Mouse (Mus musculus): ENCODE data around the gene Thoc2. TPM values are rescaled to one million over a fixed set of nuclear protein-coding genes. Genes with fewer than 3 reads are reported as not detected.
"Not testable (repeated sequence)": the region's sequence is repeated elsewhere in the genome, so short reads cannot be mapped to it uniquely, and the experiment has no call there.

The Thoc2 gene
- polyA plus RNA-seq (2015; fragmentation: Nextera tagmentation; extraction: Ambion mirVana), result 73.6 and 80.9 TPM in 2 replicates

DNA sequence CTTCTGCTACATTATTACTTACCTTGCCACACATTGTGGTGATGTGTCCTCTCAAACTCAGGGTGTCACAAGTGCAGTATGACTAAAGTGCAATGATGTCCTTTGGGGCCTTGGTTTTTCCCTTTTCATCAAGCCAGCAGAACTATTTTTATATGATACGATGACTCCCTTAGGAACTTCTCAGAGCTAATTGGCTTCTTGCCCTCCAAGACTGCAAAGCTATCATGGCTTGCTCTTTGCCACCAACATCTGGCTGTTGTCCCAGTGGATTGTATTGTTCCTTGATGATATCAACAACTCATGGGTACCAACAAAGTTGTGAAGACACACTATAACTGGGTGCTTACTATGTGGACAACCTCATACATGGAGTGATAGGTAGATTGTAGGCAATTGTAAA, at the start of gene Thoc2:
Gene Thoc2, minus strand, starts transcription at position 101 of the 400 bp plus-strand sequence.
- WGBS, result 93% methylated on average over 1 of the region's 1 CpGs
- Histone ChIP-seq H3K36me3 (no peaks in the 10 kb centered on the region), H3K27me3 (no peaks in the 10 kb centered on the region), H3K4me2 (no peak within 1 kb of the TSS), H3K4me3 (no peak within 1 kb of the TSS), H3K9ac (no peak within 1 kb of the TSS), H3K9me3 (no peaks in the 10 kb centered on the region), H3K4me1 (no peaks in the 10 kb centered on the region), H3K27ac (no peak within 1 kb of the TSS)
- no peak for ATAC-seq (ENCODE audit: borderline replicate concordance, extremely low read depth, low FRiP score, low TSS enrichment)

DNA sequence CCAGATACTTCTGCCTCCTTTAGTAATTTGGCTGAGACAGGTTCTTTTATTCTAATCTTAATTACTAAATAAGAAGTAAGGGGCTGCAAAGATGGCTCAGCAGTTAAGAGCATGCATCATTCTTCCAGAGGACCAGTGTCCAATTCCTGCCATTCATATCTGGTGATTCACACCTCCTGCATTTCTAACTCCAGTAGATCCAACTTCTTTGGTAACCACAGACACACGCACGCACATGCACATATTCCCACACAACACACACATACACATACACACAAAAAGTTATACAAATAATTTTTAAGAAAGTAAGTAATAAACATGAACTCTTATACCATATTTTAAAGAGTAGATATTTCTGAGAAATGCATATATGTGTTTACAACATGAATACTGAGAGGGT, 49.6 kb upstream of the Thoc2 start:
- no peak overlapping the region for H3K9ac ChIP-seq
- H3K4me2 ChIP-seq, result no peak overlapping the region
- H3K36me3 ChIP-seq, result no peaks in the 10 kb centered on the region
- no peak overlapping the region for H3K27ac ChIP-seq
- no peaks in the 10 kb centered on the region for H3K4me1 ChIP-seq
- H3K27me3 ChIP-seq, result no peaks in the 10 kb centered on the region
- no peaks in the 10 kb centered on the region for H3K9me3 ChIP-seq
- ATAC-seq (ENCODE audit: borderline replicate concordance, extremely low read depth, low FRiP score, low TSS enrichment), result no peak
- 88% methylated on average over 2 of the region's 2 CpGs for WGBS
- no peak overlapping the region for H3K4me3 ChIP-seq

DNA sequence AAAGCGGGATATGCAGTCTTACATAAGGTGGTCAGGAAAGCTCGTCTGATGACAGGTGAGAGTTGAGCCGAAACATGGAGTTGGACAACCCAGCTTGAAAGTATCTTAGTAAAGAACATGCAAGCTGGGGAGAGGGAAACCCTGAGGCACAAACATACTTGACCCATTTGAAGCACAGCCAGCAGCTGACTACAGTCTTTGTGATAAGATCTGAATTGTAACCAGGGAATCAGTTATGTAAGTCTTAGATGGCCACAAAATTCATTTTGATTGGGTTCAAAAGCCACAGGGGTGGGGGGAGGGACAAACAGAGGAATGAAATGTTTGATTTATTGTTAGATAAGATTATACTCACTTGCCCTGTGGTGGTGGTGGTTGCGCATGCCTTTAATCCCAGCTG, 48.9 kb upstream of the Thoc2 start:
- ATAC-seq (ENCODE audit: borderline replicate concordance, extremely low read depth, low FRiP score, low TSS enrichment), result no peak
- Histone ChIP-seq H3K4me3 (no peak overlapping the region), H3K27ac (no peak overlapping the region), H3K27me3 (no peaks in the 10 kb centered on the region), H3K36me3 (no peaks in the 10 kb centered on the region), H3K9me3 (no peaks in the 10 kb centered on the region), H3K4me1 (no peaks in the 10 kb centered on the region), H3K9ac (no peak overlapping the region), H3K4me2 (no peak overlapping the region)
- 64% methylated on average over 4 of the region's 4 CpGs for WGBS

DNA sequence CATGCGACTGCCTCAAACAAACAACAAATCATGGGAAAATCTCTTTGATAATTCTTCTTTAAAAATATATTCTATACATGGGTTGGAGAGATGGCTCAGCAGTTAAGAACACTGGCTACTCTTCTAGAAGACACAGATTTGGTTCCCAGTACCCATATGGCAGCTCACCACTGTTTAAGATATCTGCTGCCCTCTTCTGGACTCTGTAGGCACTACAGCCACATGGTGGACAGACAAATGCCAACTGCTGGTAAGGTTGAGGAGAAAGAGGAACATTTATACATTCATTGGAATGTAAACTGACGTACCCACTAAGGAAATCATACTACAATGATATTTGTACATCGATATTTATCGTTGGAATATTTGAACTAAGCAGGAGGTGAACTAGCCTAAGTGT, 36.7 kb upstream of the Thoc2 start:
- WGBS, result 60% methylated on average over 4 of the region's 4 CpGs
- H3K36me3 ChIP-seq, result no peaks in the 10 kb centered on the region

DNA sequence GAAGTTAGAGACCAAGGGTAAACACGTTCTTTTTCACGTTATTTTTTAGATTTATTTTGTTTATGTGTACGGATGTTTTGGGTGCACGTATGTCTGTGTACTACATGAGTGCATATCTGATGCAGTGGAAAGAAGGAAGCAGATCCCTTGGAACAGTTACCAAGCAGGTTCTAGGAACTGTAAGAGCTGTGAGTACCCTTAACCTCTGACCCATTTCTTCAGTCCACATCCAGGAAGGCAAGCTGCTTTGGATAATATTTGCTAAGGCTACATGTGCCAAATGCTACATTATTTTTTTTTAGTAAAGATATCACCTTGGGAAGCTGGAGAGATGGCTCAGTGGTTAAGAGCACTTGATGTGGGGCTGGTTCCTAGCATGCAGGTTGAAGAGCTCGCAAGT, 21.4 kb upstream of the Thoc2 start:
- Histone ChIP-seq H3K4me3 (no peak overlapping the region), H3K36me3 (no peaks in the 10 kb centered on the region), H3K4me1 (no peaks in the 10 kb centered on the region), H3K4me2 (no peak overlapping the region), H3K9ac (no peak overlapping the region), H3K9me3 (no peaks in the 10 kb centered on the region), H3K27me3 (no peaks in the 10 kb centered on the region), H3K27ac (no peak overlapping the region)
- 68% methylated on average over 5 of the region's 5 CpGs for WGBS
- no peak for ATAC-seq (ENCODE audit: borderline replicate concordance, extremely low read depth, low FRiP score, low TSS enrichment)

More for the DNA sequence above, 36.7 kb upstream of the Thoc2 start:
- no peak overlapping the region for H3K27ac ChIP-seq
- H3K4me2 ChIP-seq, result no peak overlapping the region
- H3K4me3 ChIP-seq, result no peak overlapping the region
- no peaks in the 10 kb centered on the region for H3K4me1 ChIP-seq
- H3K9me3 ChIP-seq, result no peaks in the 10 kb centered on the region
- ATAC-seq (ENCODE audit: borderline replicate concordance, extremely low read depth, low FRiP score, low TSS enrichment), result no peak
- H3K27me3 ChIP-seq, result no peaks in the 10 kb centered on the region
- H3K9ac ChIP-seq, result no peak overlapping the region

DNA sequence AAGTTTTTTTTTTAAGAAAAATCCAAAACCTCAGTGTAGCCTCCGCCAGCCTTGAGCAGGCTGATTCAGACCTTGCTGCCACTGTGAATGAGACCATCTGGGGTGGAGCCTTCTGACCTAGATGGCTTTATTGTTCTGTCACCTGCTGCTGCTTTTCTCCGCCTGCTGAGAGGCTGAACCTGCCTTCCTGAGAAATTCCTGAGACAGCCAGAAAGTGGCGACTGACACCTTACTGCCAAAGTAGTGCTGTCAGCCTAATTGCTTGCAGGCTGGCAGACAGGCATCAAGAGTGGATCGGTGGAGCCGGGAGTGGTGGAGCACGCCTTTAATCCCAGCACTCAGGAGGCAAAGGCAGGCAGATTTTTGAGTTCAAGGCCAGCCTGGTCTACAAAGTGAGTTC, 11.3 kb upstream of the Thoc2 start:
- H3K4me1 ChIP-seq; H3K9ac ChIP-seq; H3K27ac ChIP-seq; H3K4me3 ChIP-seq; H3K9me3 ChIP-seq; H3K4me2 ChIP-seq; ATAC-seq (ENCODE audit: borderline replicate concordance, extremely low read depth, low FRiP score, low TSS enrichment); H3K36me3 ChIP-seq; H3K27me3 ChIP-seq: not testable (repeated sequence)
- WGBS, result 42% methylated on average over 6 of the region's 6 CpGs

DNA sequence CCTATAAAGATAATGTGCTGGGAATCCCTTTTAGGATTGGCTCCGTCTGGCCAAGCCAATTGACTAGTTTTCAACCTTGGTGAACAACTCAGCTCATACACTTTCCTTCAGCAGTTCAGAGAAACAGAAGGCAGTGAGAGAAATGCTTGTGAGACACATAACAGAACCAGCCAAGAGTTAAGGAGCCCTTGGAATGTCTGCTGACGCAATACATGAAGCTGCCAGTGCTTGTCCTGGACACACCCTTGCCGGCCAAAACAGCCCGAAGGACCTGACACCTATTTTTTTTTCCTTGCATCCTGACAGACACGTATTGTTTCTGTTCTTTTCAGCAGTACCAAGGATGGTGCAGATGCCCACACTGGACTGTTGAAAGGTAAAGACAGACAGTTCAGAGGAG, 4.2 kb upstream of the Thoc2 start:
- H3K9ac ChIP-seq, result no peak overlapping the region
- H3K27ac ChIP-seq, result no peak overlapping the region
- ATAC-seq (ENCODE audit: borderline replicate concordance, extremely low read depth, low FRiP score, low TSS enrichment), result no peak
- H3K36me3 ChIP-seq, result no peaks in the 10 kb centered on the region
- no peak overlapping the region for H3K4me2 ChIP-seq
- H3K4me3 ChIP-seq, result no peak overlapping the region
- no peaks in the 10 kb centered on the region for H3K9me3 ChIP-seq
- no peaks in the 10 kb centered on the region for H3K4me1 ChIP-seq
- H3K27me3 ChIP-seq, result no peaks in the 10 kb centered on the region
- 52% methylated on average over 5 of the region's 5 CpGs for WGBS

DNA sequence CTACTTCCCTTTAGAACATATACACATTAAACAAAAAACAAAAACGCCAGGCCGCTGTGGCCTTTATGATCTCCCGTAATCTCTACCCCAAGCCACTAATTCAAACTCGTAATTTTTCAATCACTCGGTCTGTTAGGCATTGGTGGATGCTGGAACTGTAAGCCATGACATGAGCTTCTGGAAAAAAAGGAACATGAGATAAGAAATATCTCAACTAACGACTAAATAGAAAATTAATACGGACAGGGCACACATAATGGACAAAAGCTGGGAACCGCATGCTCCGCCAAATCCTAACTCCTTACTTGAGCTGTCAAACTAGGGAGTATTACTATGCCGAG, 8.4 kb downstream of the Thoc2 start:
- ATAC-seq (ENCODE audit: borderline replicate concordance, extremely low read depth, low FRiP score, low TSS enrichment), result no peak
- Histone ChIP-seq H3K27me3 (no peaks in the 10 kb centered on the region), H3K4me3 (peak overlapping the region; percentile 64), H3K27ac (peak overlapping the region; percentile 90), H3K9ac (no peak overlapping the region), H3K4me2 (peak overlapping the region; percentile 46), H3K9me3 (no peaks in the 10 kb centered on the region), H3K4me1 (no peaks in the 10 kb centered on the region), H3K36me3 (no peaks in the 10 kb centered on the region)
- WGBS, result 42% methylated on average over 10 of the region's 10 CpGs

DNA sequence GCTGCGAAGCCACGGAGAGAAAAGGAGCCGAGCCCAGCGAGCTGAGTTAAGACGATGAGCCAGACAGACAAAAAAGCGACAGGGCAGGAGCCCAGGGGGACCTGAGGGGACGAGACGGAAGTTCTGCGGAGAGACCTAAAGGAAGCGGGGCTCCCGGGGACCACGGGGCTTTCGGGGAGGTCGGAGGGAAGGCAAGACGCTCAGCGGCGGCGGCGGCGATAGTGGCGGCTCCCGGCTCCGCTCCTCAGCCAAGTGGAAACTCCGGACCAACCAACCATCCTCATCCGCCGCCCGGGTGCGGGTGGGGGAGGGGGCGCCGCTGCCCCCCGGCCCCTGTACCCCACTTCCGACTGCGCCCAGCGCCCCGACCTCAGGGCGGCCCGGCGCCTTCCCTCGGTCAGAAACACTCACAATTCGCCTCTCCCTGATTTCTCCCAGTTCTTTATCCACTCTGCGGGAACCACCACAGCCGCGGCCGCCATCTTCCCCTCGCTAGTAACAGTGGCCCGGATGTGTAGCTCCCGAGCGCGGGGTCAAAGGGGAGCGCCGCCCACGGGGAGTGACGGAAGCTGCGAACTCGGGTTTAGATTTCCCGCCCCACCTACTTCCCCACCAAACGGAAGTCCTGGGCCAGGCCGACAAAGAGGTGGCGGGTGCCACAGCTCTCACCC, 8.9 kb downstream of the Thoc2 start:
- peak overlapping the region; percentile 90 for H3K27ac ChIP-seq

DNA sequence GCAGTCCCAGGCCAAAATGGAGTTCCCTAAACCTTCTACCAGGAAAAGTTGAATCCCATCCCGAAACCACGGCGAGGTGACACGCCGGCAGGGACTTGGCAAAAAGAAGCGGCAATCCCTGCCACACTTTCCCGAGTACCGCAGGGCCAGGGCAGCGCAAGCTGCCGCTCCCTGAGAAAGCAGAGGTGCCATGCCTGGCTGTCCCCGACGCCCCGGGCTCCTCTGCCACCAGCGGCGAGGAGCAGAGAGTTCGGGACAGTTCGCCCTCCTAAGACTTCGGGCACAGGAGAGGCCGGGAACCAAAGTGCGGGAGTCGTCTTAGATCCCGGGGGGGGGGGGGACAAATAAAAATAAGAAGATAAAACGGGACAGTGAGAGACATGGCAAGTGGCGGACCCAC, 9.5 kb downstream of the Thoc2 start:
- no peaks in the 10 kb centered on the region for H3K4me1 ChIP-seq
- WGBS, result 18% methylated on average over 24 of the region's 24 CpGs
- peak overlapping the region; percentile 61 for H3K9ac ChIP-seq

More for the DNA sequence above, 8.9 kb downstream of the Thoc2 start:
- H3K36me3 ChIP-seq, result no peaks in the 10 kb centered on the region
- 14% methylated on average over 52 of the region's 59 CpGs for WGBS
- no peaks in the 10 kb centered on the region for H3K4me1 ChIP-seq
- H3K27me3 ChIP-seq, result no peaks in the 10 kb centered on the region
- H3K4me3 ChIP-seq, result peak overlapping the region; percentile 64
- peak; percentile 95 for ATAC-seq (ENCODE audit: borderline replicate concordance, extremely low read depth, low FRiP score, low TSS enrichment)
- H3K4me2 ChIP-seq, result peak overlapping the region; percentile 56
- peak overlapping the region; percentile 61 for H3K9ac ChIP-seq
- H3K9me3 ChIP-seq, result no peaks in the 10 kb centered on the region

DNA sequence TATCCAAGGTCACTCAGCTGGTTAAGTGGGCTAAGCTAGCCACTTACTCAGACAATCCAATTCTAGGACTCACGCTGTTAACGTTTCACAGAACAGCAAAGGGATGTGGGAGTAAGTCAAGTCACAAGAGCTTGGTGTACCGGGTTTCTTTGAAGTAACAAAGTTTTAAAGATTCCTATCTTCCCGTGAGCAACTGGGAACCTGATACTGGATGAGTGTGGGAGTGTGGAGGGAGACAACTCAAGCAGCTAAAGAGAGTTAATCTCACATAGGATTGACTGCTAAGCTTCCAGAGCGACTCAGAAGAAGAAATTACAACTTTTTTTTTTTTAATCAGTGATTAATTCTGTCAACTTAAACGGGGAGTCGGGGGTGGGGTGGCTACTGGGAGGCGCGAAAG, 10.0 kb downstream of the Thoc2 start:
- 8% methylated on average over 9 of the region's 9 CpGs for WGBS
- Histone ChIP-seq H3K4me3 (peak overlapping the region; percentile 64), H3K9ac (peak overlapping the region; percentile 61), H3K27ac (no peak overlapping the region), H3K9me3 (no peaks in the 10 kb centered on the region), H3K27me3 (no peaks in the 10 kb centered on the region), H3K4me1 (no peaks in the 10 kb centered on the region), H3K4me2 (peak overlapping the region; percentile 56), H3K36me3 (no peaks in the 10 kb centered on the region)
- ATAC-seq (ENCODE audit: borderline replicate concordance, extremely low read depth, low FRiP score, low TSS enrichment), result no peak

More for the DNA sequence above, 9.5 kb downstream of the Thoc2 start:
- ATAC-seq (ENCODE audit: borderline replicate concordance, extremely low read depth, low FRiP score, low TSS enrichment), result peak; percentile 69; the same call in 1 of the 2 replicates
- Histone ChIP-seq H3K27ac (peak overlapping the region; percentile 90), H3K9me3 (no peaks in the 10 kb centered on the region), H3K27me3 (no peaks in the 10 kb centered on the region), H3K36me3 (no peaks in the 10 kb centered on the region), H3K4me2 (peak overlapping the region; percentile 56), H3K4me3 (peak overlapping the region; percentile 64)

DNA sequence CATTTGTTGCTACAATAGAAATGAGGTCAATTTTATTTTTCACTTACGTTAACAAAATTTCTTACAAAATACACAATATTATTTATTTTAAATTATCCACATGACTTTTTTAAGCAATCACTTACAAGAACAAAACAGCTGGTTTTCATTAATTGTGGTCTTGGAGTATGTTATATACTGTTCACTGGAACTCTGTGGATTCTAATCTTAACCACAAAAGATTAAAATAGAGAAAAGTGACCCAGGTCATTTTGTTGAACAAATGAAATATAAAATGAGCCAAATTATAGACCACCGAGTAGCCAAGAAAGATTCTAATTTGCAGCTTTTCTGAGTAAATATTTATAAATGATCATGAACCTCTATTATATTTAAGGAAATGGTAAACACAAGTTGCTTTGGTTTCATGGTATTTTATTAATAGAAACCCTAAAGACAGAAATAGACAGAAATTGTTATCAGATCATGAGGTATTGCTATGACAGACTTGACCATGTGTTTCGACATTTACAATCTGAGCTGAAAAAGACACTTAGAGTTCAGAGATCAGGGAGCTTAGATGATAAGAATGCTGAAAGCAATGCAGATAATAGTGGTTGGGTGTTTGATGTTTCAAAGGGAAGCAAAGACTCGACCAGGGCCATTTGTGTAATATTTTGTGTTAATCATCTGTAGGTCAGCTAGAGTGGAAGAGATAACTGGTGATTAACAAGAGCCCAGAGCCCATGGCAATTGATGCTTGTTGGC, 35.5 kb downstream of the Thoc2 start:
- no peaks in the 10 kb centered on the region for H3K9me3 ChIP-seq
- H3K4me2 ChIP-seq, result no peak overlapping the region
- no peak overlapping the region for H3K4me3 ChIP-seq
- peak; percentile 78; the same call in 1 of the 2 replicates for ATAC-seq (ENCODE audit: borderline replicate concordance, extremely low read depth, low FRiP score, low TSS enrichment)
- no peak overlapping the region for H3K9ac ChIP-seq
- WGBS, result 25% methylated on average over 4 of the region's 4 CpGs
- no peaks in the 10 kb centered on the region for H3K27me3 ChIP-seq
- no peaks in the 10 kb centered on the region for H3K36me3 ChIP-seq
- H3K27ac ChIP-seq, result no peak overlapping the region
- no peaks in the 10 kb centered on the region for H3K4me1 ChIP-seq
